Mouse (Mus musculus) forebrain, embryonic 15.5 days (tissue): ENCODE measurements at regions not wholly inside any gene's neighbourhood (a gene's known extent, or its start where the extent isn't known, plus 50 kb on each side); places are given as distances from the start of the nearest gene placed in this dataset.

ENCODE experiments used
- ATAC-seq: fragments of 200-750 bp; cut with Nextera tagmentation; replicated peaks from 2 replicates; pipeline ENCODE4 v1.8.0; 2017; ENCODE audit warnings: mild to moderate bottlenecking, moderate TSS enrichment, moderate library complexity
- H3K27ac ChIP-seq: fragments of 300-500 bp; sonication (generic); replicated peaks from 2 replicates; pipeline ENCODE4 v1.5.1; 2015; ENCODE audit warnings: mild to moderate bottlenecking, inconsistent platforms
- H3K27me3 ChIP-seq: fragments of 300-500 bp; sonication (generic); 2 replicates; pipeline ENCODE4 v1.6.1; 2015; ENCODE audit warnings: inconsistent platforms
- H3K36me3 ChIP-seq: fragments of 300-500 bp; sonication (generic); 2 replicates; pipeline ENCODE4 v1.6.1; 2015; ENCODE audit warnings: mild to moderate bottlenecking, inconsistent platforms
- H3K4me1 ChIP-seq: fragments of 300-500 bp; sonication (generic); 2 replicates; pipeline ENCODE4 v1.6.1; 2015; ENCODE audit warnings: inconsistent platforms
- H3K4me2 ChIP-seq: fragments of 300-500 bp; sonication (generic); replicated peaks from 2 replicates; pipeline ENCODE4 v1.6.1; 2015; ENCODE audit warnings: mild to moderate bottlenecking, inconsistent platforms
- H3K4me3 ChIP-seq: fragments of 300-500 bp; sonication (generic); 2 replicates; pipeline ENCODE4 v1.5.1; 2015; ENCODE audit warnings: mild to moderate bottlenecking, inconsistent platforms
- H3K9ac ChIP-seq: fragments of 300-500 bp; sonication (generic); replicated peaks from 2 replicates; pipeline ENCODE4 v1.6.1; 2015; ENCODE audit warnings: mild to moderate bottlenecking, inconsistent platforms
- H3K9me3 ChIP-seq: fragments of 300-500 bp; sonication (generic); 2 replicates; pipeline ENCODE4 v1.6.1; 2016; ENCODE audit warnings: inconsistent platforms
- WGBS: fragments of 180-500 bp; shearing (Covaris S2); methylation state at CpG from one replicate; pipeline ENCODE4 v1.1.7; 2015; ENCODE audit warnings: mixed read lengths; 5-methylcytosine and 5-hydroxymethylcytosine counted together

- no peaks in the 10 kb centered on the region for H3K36me3 ChIP-seq
- ATAC-seq = no peak
- 76% methylated on average over 5 of the region's 5 CpGs for WGBS
- H3K27me3 ChIP-seq = no peaks in the 10 kb centered on the region
- no peak overlapping the region for H3K4me2 ChIP-seq
- H3K27ac ChIP-seq = no peak overlapping the region
- H3K4me3 ChIP-seq = no peak overlapping the region
- no peak overlapping the region for H3K9ac ChIP-seq
- H3K9me3 ChIP-seq = no peaks in the 10 kb centered on the region
- no peaks in the 10 kb centered on the region; the same call in 1 of the 2 replicates for H3K4me1 ChIP-seq
These were observed 515.9 kb downstream of the Tns3 start for GRCm38 (mm10) chr11:8148485-8148825.

DNA sequence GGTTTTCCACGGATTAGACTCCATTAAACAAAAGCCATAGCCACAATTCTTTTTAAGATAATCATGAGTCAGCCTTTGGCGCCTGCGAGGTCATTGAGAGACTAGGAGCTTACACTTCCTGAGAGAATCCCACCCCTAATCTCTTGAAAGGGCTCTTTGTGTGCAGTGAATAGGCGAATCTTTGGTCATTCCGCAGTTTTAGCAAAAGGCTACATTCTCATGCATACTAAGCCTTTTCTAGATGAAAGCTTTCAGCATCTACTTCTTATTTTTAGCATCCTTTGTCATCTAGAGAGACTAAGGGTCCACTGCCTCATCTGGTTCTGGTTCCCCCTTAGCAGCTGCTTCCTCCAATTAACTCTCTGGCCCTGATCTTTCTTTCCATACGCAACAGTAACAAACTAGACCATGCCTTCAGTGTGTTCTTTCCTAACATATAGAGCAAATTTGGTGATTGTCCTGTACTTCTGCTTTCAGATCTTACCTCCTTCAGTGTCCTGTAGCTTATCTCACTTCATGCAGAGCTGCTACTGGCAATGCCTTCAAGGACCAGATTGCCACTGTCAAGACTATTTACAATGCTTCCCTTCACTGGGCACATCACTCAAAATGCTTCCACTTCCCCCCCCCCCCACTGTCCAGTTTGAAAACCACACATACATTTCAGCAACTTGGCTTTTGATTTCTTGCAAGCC is 516.4 kb downstream of the Tns3 start:
- Histone ChIP-seq H3K27ac (no peak overlapping the region), H3K9me3 (no peaks in the 10 kb centered on the region), H3K4me2 (no peak overlapping the region), H3K4me3 (no peak overlapping the region), H3K9ac (no peak overlapping the region), H3K4me1 (no peaks in the 10 kb centered on the region; the same call in 1 of the 2 replicates), H3K36me3 (no peaks in the 10 kb centered on the region), H3K27me3 (no peaks in the 10 kb centered on the region)
- ATAC-seq = no peak
- WGBS = 5% methylated on average over 6 of the region's 6 CpGs

DNA sequence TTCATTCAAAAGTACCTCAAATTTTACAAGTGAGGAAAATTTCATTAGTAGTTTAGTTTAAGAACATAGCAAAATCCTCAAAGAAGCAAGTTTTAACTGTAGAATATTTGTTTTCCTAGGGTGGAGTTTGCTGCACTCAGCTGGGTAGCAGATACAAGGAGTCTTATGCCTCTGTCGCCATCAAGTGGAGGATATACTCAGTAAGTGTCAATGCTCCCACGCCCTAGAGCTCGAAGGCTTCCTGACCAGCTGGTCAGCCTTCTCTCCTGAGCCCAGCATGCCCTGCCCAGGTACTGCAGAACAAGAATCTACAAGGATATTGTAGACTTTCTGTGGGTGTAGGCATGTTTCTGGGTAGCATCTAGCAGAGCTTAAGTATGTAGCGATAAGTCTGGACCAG is 527.0 kb downstream of the Tns3 start:
- Histone ChIP-seq H3K27ac (no peak overlapping the region), H3K4me1 (no peaks in the 10 kb centered on the region), H3K9ac (no peak overlapping the region), H3K4me2 (no peak overlapping the region), H3K9me3 (no peaks in the 10 kb centered on the region), H3K36me3 (no peaks in the 10 kb centered on the region), H3K27me3 (no peaks in the 10 kb centered on the region), H3K4me3 (no peak overlapping the region)
- ATAC-seq = no peak
- WGBS = 42% methylated on average over 4 of the region's 4 CpGs

DNA sequence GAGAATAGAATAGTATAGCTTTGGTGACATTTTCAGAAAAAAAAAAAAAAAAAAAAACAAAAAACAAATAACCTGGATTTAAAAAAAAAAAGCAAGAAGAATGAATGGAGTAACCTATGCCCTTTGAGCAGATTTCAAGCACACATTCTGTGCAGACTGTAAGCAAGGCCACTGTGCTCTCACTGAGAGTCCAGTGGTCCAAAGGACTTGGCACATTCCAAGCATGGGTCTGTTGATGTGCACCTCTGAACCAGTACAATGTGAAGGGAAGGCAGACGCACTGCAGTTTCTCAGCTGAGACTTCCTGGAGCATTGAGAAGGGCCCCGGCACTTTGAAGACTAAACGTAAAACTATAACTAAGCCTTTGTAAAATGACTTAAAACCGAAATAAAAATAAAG is 527.7 kb downstream of the Tns3 start:
- Histone ChIP-seq H3K4me1 (no peaks in the 10 kb centered on the region), H3K27me3 (no peaks in the 10 kb centered on the region), H3K36me3 (no peaks in the 10 kb centered on the region), H3K9ac (no peak overlapping the region), H3K9me3 (no peaks in the 10 kb centered on the region), H3K27ac (no peak overlapping the region), H3K4me3 (no peak overlapping the region), H3K4me2 (no peak overlapping the region)
- ATAC-seq = no peak
- WGBS = 86% methylated on average over 4 of the region's 4 CpGs

GRCm38 (mm10) chr11:8109286-8109685 is 555.0 kb downstream of the Tns3 start:
- Histone ChIP-seq H3K9ac (no peak overlapping the region), H3K27me3 (no peaks in the 10 kb centered on the region), H3K4me2 (no peak overlapping the region), H3K9me3 (no peaks in the 10 kb centered on the region), H3K36me3 (no peaks in the 10 kb centered on the region), H3K27ac (no peak overlapping the region), H3K4me1 (no peaks in the 10 kb centered on the region), H3K4me3 (no peak overlapping the region)
- WGBS = 93% methylated on average over 2 of the region's 2 CpGs
- ATAC-seq = no peak

DNA sequence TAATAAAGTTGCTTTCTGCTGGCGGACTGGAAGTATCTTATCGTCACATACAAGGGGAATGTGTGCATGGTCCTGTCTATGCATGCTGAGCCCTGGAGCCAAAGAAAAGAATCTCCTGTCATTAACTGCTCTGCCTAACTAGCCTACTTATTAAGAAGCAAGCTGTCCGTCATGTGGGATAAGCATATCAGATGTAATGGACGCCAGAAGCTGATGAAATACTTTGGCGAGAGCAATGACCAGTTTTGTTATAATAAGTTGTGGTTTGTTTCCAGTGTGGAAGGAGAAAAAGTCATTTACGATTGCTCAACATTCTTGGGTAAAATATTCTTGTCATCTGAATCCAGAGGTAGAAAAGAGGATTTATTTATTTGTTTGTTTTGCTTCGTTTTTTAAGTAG is 563.2 kb downstream of the Tns3 start:
- Histone ChIP-seq H3K4me1 (no peaks in the 10 kb centered on the region), H3K9me3 (no peaks in the 10 kb centered on the region), H3K4me3 (no peak overlapping the region), H3K9ac (no peak overlapping the region), H3K27ac (no peak overlapping the region), H3K4me2 (no peak overlapping the region), H3K27me3 (no peaks in the 10 kb centered on the region), H3K36me3 (no peaks in the 10 kb centered on the region)
- WGBS = 80% methylated on average over 7 of the region's 7 CpGs
- no peak for ATAC-seq

DNA sequence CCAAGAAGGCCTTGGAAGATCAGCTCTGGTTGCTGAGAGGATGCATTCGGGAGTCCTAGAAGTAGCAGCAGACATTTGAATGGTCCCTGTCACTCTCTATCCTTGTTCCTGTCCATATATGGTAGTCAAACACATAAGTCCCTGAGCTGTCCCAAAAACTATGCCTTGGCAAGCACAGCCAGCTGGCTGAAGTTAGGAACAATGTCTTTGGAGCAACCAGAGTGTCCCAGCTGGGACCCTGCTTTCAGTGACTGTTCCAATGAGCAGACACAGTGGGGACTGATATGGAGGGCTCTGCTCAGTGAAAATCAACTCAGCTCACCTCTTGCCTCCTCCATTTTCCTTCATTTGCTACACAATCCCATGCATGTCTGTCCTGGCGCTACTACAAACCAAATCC is 580.0 kb downstream of the Tns3 start:
- H3K4me2 ChIP-seq = no peak overlapping the region
- no peaks in the 10 kb centered on the region for H3K36me3 ChIP-seq
- H3K9me3 ChIP-seq = no peaks in the 10 kb centered on the region
- H3K27me3 ChIP-seq = no peaks in the 10 kb centered on the region
- H3K4me3 ChIP-seq = no peak overlapping the region
- no peak overlapping the region for H3K27ac ChIP-seq
- no peak overlapping the region for H3K9ac ChIP-seq
- ATAC-seq = no peak
- 91% methylated on average over 2 of the region's 2 CpGs for WGBS
- H3K4me1 ChIP-seq = no peaks in the 10 kb centered on the region

GRCm38 (mm10) chr11:8082811-8083210 is 581.5 kb downstream of the Tns3 start:
- WGBS = 83% methylated on average over 5 of the region's 6 CpGs
- no peaks in the 10 kb centered on the region for H3K27me3 ChIP-seq
- no peak overlapping the region for H3K27ac ChIP-seq
- H3K4me3 ChIP-seq = no peak overlapping the region
- H3K9ac ChIP-seq = no peak overlapping the region
- H3K4me1 ChIP-seq = no peaks in the 10 kb centered on the region
- no peaks in the 10 kb centered on the region for H3K9me3 ChIP-seq
- no peak overlapping the region for H3K4me2 ChIP-seq
- H3K36me3 ChIP-seq = no peaks in the 10 kb centered on the region
- ATAC-seq = no peak

- no peak for ATAC-seq
- 78% methylated on average over 1 of the region's 1 CpGs for WGBS
- Histone ChIP-seq H3K9me3 (no peaks in the 10 kb centered on the region), H3K36me3 (no peaks in the 10 kb centered on the region), H3K27me3 (no peaks in the 10 kb centered on the region), H3K4me1 (no peaks in the 10 kb centered on the region), H3K4me3 (no peak overlapping the region), H3K9ac (no peak overlapping the region), H3K27ac (no peak overlapping the region), H3K4me2 (no peak overlapping the region)
These were observed 591.0 kb downstream of the Tns3 start for GRCm38 (mm10) chr11:8073321-8073720.

DNA sequence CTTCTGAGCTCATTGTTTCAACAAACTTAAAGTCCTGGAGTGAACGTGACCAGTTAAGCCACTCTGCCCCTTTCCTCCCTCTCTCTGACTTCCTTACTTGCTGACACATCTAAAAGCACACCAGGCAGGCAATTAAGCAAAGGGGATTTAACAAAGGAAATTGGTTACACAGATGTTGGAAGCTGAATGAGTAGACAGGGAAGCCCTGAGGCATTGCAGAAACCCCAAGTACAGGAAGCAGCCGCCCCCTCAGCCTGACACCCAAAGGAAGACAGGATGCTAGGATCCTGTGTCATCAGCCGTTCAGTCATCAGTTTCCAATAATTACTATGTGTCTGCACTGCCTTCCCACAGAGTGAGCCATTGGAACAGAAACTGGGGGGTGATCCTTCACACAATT is 595.5 kb downstream of the Tns3 start:
- no peaks in the 10 kb centered on the region for H3K9me3 ChIP-seq
- no peak overlapping the region for H3K4me3 ChIP-seq
- H3K4me2 ChIP-seq = no peak overlapping the region
- no peaks in the 10 kb centered on the region for H3K27me3 ChIP-seq
- 16% methylated on average over 3 of the region's 3 CpGs for WGBS
- no peak overlapping the region for H3K9ac ChIP-seq
- no peaks in the 10 kb centered on the region for H3K4me1 ChIP-seq
- H3K27ac ChIP-seq = no peak overlapping the region
- ATAC-seq = no peak
- no peaks in the 10 kb centered on the region for H3K36me3 ChIP-seq

- Histone ChIP-seq H3K27ac (no peak overlapping the region), H3K4me2 (no peak overlapping the region)
- 78% methylated on average over 4 of the region's 4 CpGs for WGBS
These were observed 597.0 kb downstream of the Tns3 start for GRCm38 (mm10) chr11:8067330-8067729.

GRCm38 (mm10) chr11:8065811-8066210 is 598.5 kb downstream of the Tns3 start:
- no peaks in the 10 kb centered on the region for H3K4me1 ChIP-seq
- WGBS = 84% methylated on average over 5 of the region's 5 CpGs
- H3K36me3 ChIP-seq = no peaks in the 10 kb centered on the region
- H3K4me2 ChIP-seq = no peak overlapping the region
- H3K27me3 ChIP-seq = no peaks in the 10 kb centered on the region
- no peak overlapping the region for H3K9ac ChIP-seq
- no peaks in the 10 kb centered on the region for H3K9me3 ChIP-seq
- ATAC-seq = no peak
- H3K27ac ChIP-seq = no peak overlapping the region
- no peak overlapping the region for H3K4me3 ChIP-seq

More at GRCm38 (mm10) chr11:8067330-8067729, 597.0 kb downstream of the Tns3 start:
- no peak overlapping the region for H3K4me3 ChIP-seq
- H3K9me3 ChIP-seq = no peaks in the 10 kb centered on the region
- no peaks in the 10 kb centered on the region for H3K4me1 ChIP-seq
- H3K9ac ChIP-seq = no peak overlapping the region
- ATAC-seq = no peak
- no peaks in the 10 kb centered on the region for H3K27me3 ChIP-seq
- no peaks in the 10 kb centered on the region for H3K36me3 ChIP-seq

DNA sequence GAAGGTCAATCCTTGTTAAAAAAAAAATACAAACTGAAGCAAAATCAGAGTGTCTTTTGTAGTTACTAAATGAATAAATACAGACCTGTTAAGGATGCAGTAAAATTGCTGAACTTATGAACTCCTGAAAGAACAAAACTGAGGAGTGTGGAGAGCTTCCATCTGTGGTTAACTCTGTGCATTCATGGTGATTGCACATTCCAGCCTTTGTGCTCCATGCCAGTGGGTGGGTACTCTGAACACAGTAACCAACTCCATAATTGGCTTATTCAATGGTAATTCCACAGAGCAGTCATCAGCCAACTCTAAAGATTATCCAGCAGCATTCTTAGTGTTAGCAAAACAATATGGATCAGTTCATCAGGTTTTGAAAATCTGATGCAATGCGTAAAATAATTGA is 599.2 kb downstream of the Tns3 start:
- H3K9me3 ChIP-seq = no peaks in the 10 kb centered on the region
- H3K4me2 ChIP-seq = no peak overlapping the region
- H3K27ac ChIP-seq = no peak overlapping the region
- H3K4me3 ChIP-seq = no peak overlapping the region
- H3K27me3 ChIP-seq = no peaks in the 10 kb centered on the region
- 43% methylated on average over 1 of the region's 1 CpGs for WGBS
- H3K4me1 ChIP-seq = no peaks in the 10 kb centered on the region
- no peaks in the 10 kb centered on the region for H3K36me3 ChIP-seq
- H3K9ac ChIP-seq = no peak overlapping the region
- no peak for ATAC-seq
